ENCODE assay signal across 10 mouse cellular contexts in genomic region chr10:61232858-61233567, GRCm38 (mm10). TPM values are rescaled to one million over a fixed set of nuclear protein-coding genes. Genes with fewer than 3 reads are reported as not detected.
DNase-seq lines count a peak whose midpoint lies in the region; ATAC-seq and TF ChIP-seq lines count a peak whose summit lies in the region.
"Had no signal": no experiment of that assay in that cellular context is flagged by ENCODE, and none has a peak within 500 bp of the region (broad histone marks: within the 10 kb centered on the region; RNA-seq: fewer than 3 reads in every experiment).

No protein-coding gene starts in this region.

- peak; percentile 62 to 83 for DNase-seq in cerebellum, postnatal 10 days
- DNase-seq in cerebellum, adult 9-10 months = no peak
- DNase-seq in lung, adult 2 months = no peak
- peak; percentile 31 to 72 for DNase-seq in lung, postnatal 4 days
- peak; percentile 79 for DNase-seq in thymus, postnatal 25 days
- no peak for DNase-seq in kidney, postnatal 10 days
- DNase-seq in urinary bladder, adult 2 months (ENCODE audit: low spot score) = no peak
- DNase-seq: cerebellum, adult 11 months had no signal

- peaks cover 3% of the 10 kb centered on the region; the same call in 1 of the 2 replicates for H3K4me1 ChIP-seq in lung, embryonic 16.5 days (replicated peaks; ENCODE audit: control insufficient read depth, insufficient read depth, low read length)
- H3K4me1 ChIP-seq in lung, adult 2 months (ENCODE audit: control insufficient read depth, insufficient read depth, low read length) = no peaks in the 10 kb centered on the region
- H3K4me1 ChIP-seq: liver, embryonic 15.5 days had no signal

- H3K27me3 ChIP-seq in lung, embryonic 16.5 days (ENCODE audit: control insufficient read depth, insufficient read depth, low read depth, low read length) = no peaks in the 10 kb centered on the region
- H3K27me3 ChIP-seq: liver, embryonic 15.5 days had no signal

- ATAC-seq in lung, embryonic 16.5 days (ENCODE audit: low read depth) = peak; percentile 74

- H3K4me3 ChIP-seq in lung, embryonic 16.5 days (ENCODE audit: low read length) = no peak overlapping the region
- no peak overlapping the region for H3K4me3 ChIP-seq in lung, adult 2 months (replicated peaks; ENCODE audit: extremely low read depth, low read depth, low read length)
- H3K4me3 ChIP-seq: liver, embryonic 15.5 days had no signal

- H3K36me3 ChIP-seq in lung, embryonic 16.5 days (ENCODE audit: control insufficient read depth, insufficient read depth, low read length) = no peaks in the 10 kb centered on the region
- H3K36me3 ChIP-seq: liver, embryonic 15.5 days had no signal

- H3K27ac ChIP-seq in lung, embryonic 16.5 days (ENCODE audit: low read length) = peak overlapping the region; percentile 18; the same call in 1 of the 2 replicates
- H3K27ac ChIP-seq: liver, embryonic 15.5 days had no signal

- WGBS in lung, embryonic 16.5 days = 38% methylated on average over 7 of the region's 7 CpGs
- 51% methylated on average over 7 of the region's 7 CpGs for WGBS in lung, adult 2 months

- TF ChIP-seq POLR2A in lung, adult 2 months (IDR thresholded peaks at IDR 0.05; ENCODE audit: borderline replicate concordance, extremely low read depth, low read depth, low read length) = no peak

- no peak for TF ChIP-seq CTCF in lung, adult 2 months (IDR thresholded peaks at IDR 0.05; ENCODE audit: insufficient read depth, low read length)

- H3K4me2 ChIP-seq in lung, embryonic 16.5 days (ENCODE audit: low read depth, low read length) = no peak overlapping the region
- H3K4me2 ChIP-seq: liver, embryonic 15.5 days had no signal

- no peak overlapping the region for H3K9ac ChIP-seq in lung, embryonic 16.5 days (ENCODE audit: low read length)
- H3K9ac ChIP-seq: liver, embryonic 15.5 days had no signal

- no peaks in the 10 kb centered on the region for H3K9me3 ChIP-seq in lung, embryonic 16.5 days (ENCODE audit: control insufficient read depth, low read length)
- H3K9me3 ChIP-seq: liver, embryonic 15.5 days had no signal

RNA-seq across cellular contexts. Expression of gene Adamts14, which starts 40.2 kb away (rescaled TPM):
- 2.6 and 2.7 TPM in 2 replicates for polyA plus RNA-seq in lung, embryonic 16.5 days (2015; fragmentation: Nextera tagmentation; extraction: Ambion mirVana)
- 3.6 TPM in 2 replicates for polyA plus RNA-seq in lung, adult 2 months (2012; rRNA removed)
- polyA plus RNA-seq in urinary bladder, adult 2 months (2012; rRNA removed) = 1.3 and 1.9 TPM in 2 replicates

Comparison
In these comparisons a context has a peak if more than half of its experiments do, and no peak if none do; other contexts are left out.
1. DNase-seq: peak in cerebellum, postnatal 10 days (2 of 2), lung, postnatal 4 days (2 of 2) and thymus, postnatal 25 days (single experiment); none in cerebellum, adult 9-10 months (single experiment), lung, adult 2 months (single experiment), kidney, postnatal 10 days (single experiment) and urinary bladder, adult 2 months (single experiment).